ENCODE assay signal across 8 mouse cellular contexts in genomic region chr3:54756058-54756457, GRCm38 (mm10). TPM values are rescaled to one million over a fixed set of nuclear protein-coding genes. Genes with fewer than 3 reads are reported as not detected.
DNase-seq lines count a peak whose midpoint lies in the region; ATAC-seq and TF ChIP-seq lines count a peak whose summit lies in the region.

No protein-coding gene starts in this region.

- WGBS in heart, embryonic 14.5 days = under 1% methylated on average over 11 of the region's 11 CpGs
- WGBS in lung, embryonic 14.5 days = under 1% methylated on average over 11 of the region's 11 CpGs

- H3K27ac ChIP-seq in gastrocnemius, adult 2 months = 0 out of 2 replicates have a peak overlapping the region, but pooled peaks have one; percentile 50
- H3K27ac ChIP-seq in heart, embryonic 14.5 days (replicated peaks in 1 of 2; ENCODE audit: control insufficient read depth in 1 of 2, insufficient read depth in 1 of 2, low read depth in 2 of 2, low read length in 2 of 2) = peak overlapping the region; percentile 65 to 84
- H3K27ac ChIP-seq in lung, embryonic 14.5 days (ENCODE audit: low read depth) = peak overlapping the region; percentile 84

- no peaks in the 10 kb centered on the region for H3K9me3 ChIP-seq in heart, embryonic 14.5 days (ENCODE audit: control insufficient read depth, low read length)
- H3K9me3 ChIP-seq in lung, embryonic 14.5 days (ENCODE audit: low read depth, low read length) = no peaks in the 10 kb centered on the region

- no peaks in the 10 kb centered on the region for H3K27me3 ChIP-seq in heart, embryonic 14.5 days (ENCODE audit: control insufficient read depth, insufficient read depth, low read length)
- H3K27me3 ChIP-seq in lung, embryonic 14.5 days (ENCODE audit: insufficient read depth, low read length) = 0 out of 2 replicates have a peak, but pooled peaks cover 4% of the 10 kb centered on the region

- H3K4me1 ChIP-seq in heart, embryonic 14.5 days (ENCODE audit: control insufficient read depth in 2 of 2, insufficient read depth in 2 of 2, low read length in 2 of 2) = peaks cover 2 to 11% of the 10 kb centered on the region in 2 experiments; a peak in 2 of 4 replicates
- peaks cover 24% of the 10 kb centered on the region; the same call in 1 of the 2 replicates for H3K4me1 ChIP-seq in lung, embryonic 14.5 days (ENCODE audit: insufficient read depth)

- intact Hi-C loops in gastrocnemius, adult 2 months (cut with DNase I) = no loop called here

- peak overlapping the region; percentile 78 for H3K4me3 ChIP-seq in gastrocnemius, adult 2 months
- H3K4me3 ChIP-seq in heart, embryonic 14.5 days (ENCODE audit: control insufficient read depth in 1 of 2, insufficient read depth in 1 of 2, low read depth in 1 of 2, low read length in 2 of 2) = peak overlapping the region; percentile 77 to 80
- peak overlapping the region; percentile 79 for H3K4me3 ChIP-seq in lung, embryonic 14.5 days (ENCODE audit: low read depth, low read length)

- no peak for DNase-seq in gastrocnemius, adult 2 months
- no peak for DNase-seq in gastrocnemius, adult 8-10 months (ENCODE audit: low spot score in 2 of 2)
- DNase-seq in kidney, postnatal 36 days = peak; percentile 29 to 39
- peak; percentile 67 for DNase-seq in lung, embryonic 14.5 days
- DNase-seq in right cerebral cortex, postnatal 10 days (ENCODE audit: low spot score in 2 of 2) = peak; percentile 35 to 45
- no peak for DNase-seq in urinary bladder, adult 18-20 months (ENCODE audit: low spot score in 2 of 2)

- ATAC-seq in common myeloid progenitor, adult 5-6 weeks (replicated peaks; ENCODE audit: low read depth, poor library complexity, severe bottlenecking) = peak; percentile 70
- ATAC-seq in heart, embryonic 14.5 days (ENCODE audit: insufficient number of reproducible peaks, insufficient read depth, low FRiP score, low read depth) = no peak
- peak; percentile 63 for ATAC-seq in lung, embryonic 14.5 days (ENCODE audit: insufficient read depth)

- peak overlapping the region; percentile 84 for H3K9ac ChIP-seq in heart, embryonic 14.5 days (ENCODE audit: low read length)
- peak overlapping the region; percentile 74 for H3K9ac ChIP-seq in lung, embryonic 14.5 days

- no peak for TF ChIP-seq CTCF in gastrocnemius, adult 2 months (IDR thresholded peaks at IDR 0.05)
- 0 out of 2 replicates have a peak, but pooled peaks have one; percentile 15 for TF ChIP-seq CTCF in lung, embryonic 14.5 days (IDR thresholded peaks at IDR 0.05; ENCODE audit: low read depth)

- H3K36me3 ChIP-seq in heart, embryonic 14.5 days (ENCODE audit: control insufficient read depth, insufficient read depth, low read length) = peaks cover 6% of the 10 kb centered on the region; the same call in 1 of the 2 replicates
- 0 out of 2 replicates have a peak, but pooled peaks cover 6% of the 10 kb centered on the region for H3K36me3 ChIP-seq in lung, embryonic 14.5 days (ENCODE audit: insufficient read depth)

- H3K4me2 ChIP-seq in heart, embryonic 14.5 days (ENCODE audit: low read length) = peak overlapping the region; percentile 99
- peak overlapping the region; percentile 99 for H3K4me2 ChIP-seq in lung, embryonic 14.5 days

RNA-seq across cellular contexts. Expression of gene Smad9, which starts 0.7 kb away (rescaled TPM):
- total RNA-seq in gastrocnemius, adult 2 months (2021) = under 1 TPM; 0.20 to 0.26 TPM
- total RNA-seq in gastrocnemius, adult 8-10 months (2022) = under 1 TPM; 0.05 to 0.29 (median 0.11) TPM
- total RNA-seq in common myeloid progenitor, adult 5-6 weeks (2017) = not detected in 2 replicates
- polyA plus RNA-seq in heart, embryonic 14.5 days (2014; fragmentation: Nextera tagmentation; extraction: Ambion mirVana) = 0.88 and 1.4 TPM in 2 replicates
- 2.4 and 2.9 TPM in 2 replicates for polyA plus RNA-seq in lung, embryonic 14.5 days (2014; fragmentation: Nextera tagmentation; extraction: Ambion mirVana)

RNA-seq across cellular contexts. Expression of gene Alg5, which starts 20.7 kb away (rescaled TPM):
- 1 to 10 TPM; 7.4 TPM for total RNA-seq in gastrocnemius, adult 2 months (2021)
- total RNA-seq in gastrocnemius, adult 8-10 months (2022) = 1 to 10 TPM; 6.3 to 7.9 (median 7.3) TPM
- total RNA-seq in common myeloid progenitor, adult 5-6 weeks (2017) = 35.1 and 40.8 TPM in 2 replicates
- polyA plus RNA-seq in heart, embryonic 14.5 days (2014; fragmentation: Nextera tagmentation; extraction: Ambion mirVana) = 37.4 and 41.6 TPM in 2 replicates
- polyA plus RNA-seq in lung, embryonic 14.5 days (2014; fragmentation: Nextera tagmentation; extraction: Ambion mirVana) = 50.7 and 57.1 TPM in 2 replicates

RNA-seq across cellular contexts. Expression of gene Exosc8, which starts 20.9 kb away (rescaled TPM):
- 10 to 100 TPM; 10.8 to 14.1 TPM for total RNA-seq in gastrocnemius, adult 2 months (2021)
- total RNA-seq in gastrocnemius, adult 8-10 months (2022) = 10 to 100 TPM in 2 of 4 experiments, 1 to 10 TPM in 2; 7.7 to 16.0 (median 10.2) TPM
- total RNA-seq in common myeloid progenitor, adult 5-6 weeks (2017) = 207 and 282 TPM in 2 replicates
- polyA plus RNA-seq in heart, embryonic 14.5 days (2014; fragmentation: Nextera tagmentation; extraction: Ambion mirVana) = 70.6 and 79.7 TPM in 2 replicates
- polyA plus RNA-seq in lung, embryonic 14.5 days (2014; fragmentation: Nextera tagmentation; extraction: Ambion mirVana) = 149 and 154 TPM in 2 replicates

RNA-seq across cellular contexts. Expression of gene Gm21958, which starts 41.9 kb away (rescaled TPM):
- total RNA-seq in gastrocnemius, adult 2 months (2021) = not detected
- not detected for total RNA-seq in gastrocnemius, adult 8-10 months (2022)
- total RNA-seq in common myeloid progenitor, adult 5-6 weeks (2017) = 1.1 TPM in 1 of 2 replicates, not detected in the other
- 1.1 and 1.3 TPM in 2 replicates for polyA plus RNA-seq in heart, embryonic 14.5 days (2014; fragmentation: Nextera tagmentation; extraction: Ambion mirVana)
- polyA plus RNA-seq in lung, embryonic 14.5 days (2014; fragmentation: Nextera tagmentation; extraction: Ambion mirVana) = 1.7 TPM in 1 of 2 replicates, not detected in the other

RNA-seq across cellular contexts. Expression of gene Rfxap, which starts 51.5 kb away (rescaled TPM):
- 10 to 100 TPM; 26.4 to 30.7 TPM for total RNA-seq in gastrocnemius, adult 2 months (2021)
- total RNA-seq in gastrocnemius, adult 8-10 months (2022) = 10 to 100 TPM; 23.9 to 34.6 (median 29.8) TPM
- 39.8 and 57.0 TPM in 2 replicates for total RNA-seq in common myeloid progenitor, adult 5-6 weeks (2017)
- polyA plus RNA-seq in heart, embryonic 14.5 days (2014; fragmentation: Nextera tagmentation; extraction: Ambion mirVana) = 36.3 and 39.5 TPM in 2 replicates
- 34.4 and 35.6 TPM in 2 replicates for polyA plus RNA-seq in lung, embryonic 14.5 days (2014; fragmentation: Nextera tagmentation; extraction: Ambion mirVana)

Comparison
In these comparisons a context has a peak if more than half of its experiments do, and no peak if none do; other contexts are left out.
1. DNase-seq: peak in kidney, postnatal 36 days (2 of 2), lung, embryonic 14.5 days (single experiment) and right cerebral cortex, postnatal 10 days (2 of 2); none in gastrocnemius, adult 2 months (single experiment), gastrocnemius, adult 8-10 months (0 of 2) and urinary bladder, adult 18-20 months (0 of 2).
2. RNA of gene Exosc8, which starts 20.9 kb away (total RNA-seq): 207 to 282 TPM in common myeloid progenitor, adult 5-6 weeks; 10.8 to 14.1 TPM in gastrocnemius, adult 2 months and 7.7 to 16.0 TPM in gastrocnemius, adult 8-10 months; every median in the first group is over 10 times any median in the second.
3. Peak in every context shown above with its lines, with median percentiles within 50 percentile points of each other: H3K27ac ChIP-seq and H3K4me3 ChIP-seq.